Mouse (Mus musculus) brown adipose tissue, adult 24 weeks (tissue): ENCODE results near the gene Tmco4. TPM values are rescaled to one million over a fixed set of nuclear protein-coding genes. Genes with fewer than 3 reads are reported as not detected.

ENCODE experiments used
- H3K27ac ChIP-seq: fragments of 200-500 bp; replicated peaks from 2 replicates; pipeline ENCODE4 v1.5.1; 2012; ENCODE audit warnings: low read depth, mild to moderate bottlenecking, low read length
- H3K4me1 ChIP-seq: fragments of 200-500 bp; 2 replicates; pipeline ENCODE4 v1.6.1; 2012; ENCODE audit warnings: low read length, mixed read lengths; ENCODE audit not compliant: control insufficient read depth, insufficient read depth, insufficient read length
- H3K4me3 ChIP-seq: fragments of 200-500 bp; 2 replicates; pipeline ENCODE4 v1.5.1; 2012; ENCODE audit warnings: low read depth, mild to moderate bottlenecking, low read length, moderate library complexity; ENCODE audit not compliant: insufficient read depth
- polyA plus RNA-seq: library from polyadenylated mRNA; stranded (reverse); fragments of >200 nt; gene quantifications from 2 replicates; pipeline ENCODE4 v1.2.4, GENCODE M21; 2012; ENCODE audit not compliant: missing spikeins, insufficient read depth, insufficient read length

Tmco4 gene
- polyA plus RNA-seq, 1 experiment, result 10.3 TPM

GRCm38 (mm10) chr4:139079439-139079838 lies 106.8 kb downstream of the Tmco4 start:
- no peak overlapping the region for H3K27ac ChIP-seq
- H3K4me1 ChIP-seq, result no peaks in the 10 kb centered on the region
- H3K4me3 ChIP-seq, result no peak overlapping the region

- Histone ChIP-seq H3K4me1 (no peaks in the 10 kb centered on the region), H3K4me3 (no peak overlapping the region), H3K27ac (no peak overlapping the region)
These were observed 107.6 kb downstream of the Tmco4 start for GRCm38 (mm10) chr4:139080259-139080658.

GRCm38 (mm10) chr4:139081270-139081931 lies 108.7 kb downstream of the Tmco4 start:
- no peak overlapping the region for H3K4me3 ChIP-seq
- no peaks in the 10 kb centered on the region for H3K4me1 ChIP-seq
- no peak overlapping the region for H3K27ac ChIP-seq

- no peaks in the 10 kb centered on the region for H3K4me1 ChIP-seq
- no peak overlapping the region for H3K27ac ChIP-seq
- H3K4me3 ChIP-seq, result no peak overlapping the region
These were observed 110.3 kb downstream of the Tmco4 start for GRCm38 (mm10) chr4:139082790-139083564.

- Histone ChIP-seq H3K27ac (no peak overlapping the region), H3K4me1 (no peaks in the 10 kb centered on the region), H3K4me3 (no peak overlapping the region)
These were observed 112.6 kb downstream of the Tmco4 start for GRCm38 (mm10) chr4:139085337-139085736.

GRCm38 (mm10) chr4:139086037-139086436 lies 113.3 kb downstream of the Tmco4 start:
- H3K27ac ChIP-seq, result no peak overlapping the region
- no peaks in the 10 kb centered on the region for H3K4me1 ChIP-seq
- no peak overlapping the region for H3K4me3 ChIP-seq

- H3K27ac ChIP-seq, result no peak overlapping the region
- no peaks in the 10 kb centered on the region for H3K4me1 ChIP-seq
These were observed 114.3 kb downstream of the Tmco4 start for GRCm38 (mm10) chr4:139086984-139087383.

GRCm38 (mm10) chr4:139088982-139089671 lies 116.4 kb downstream of the Tmco4 start:
- Histone ChIP-seq H3K27ac (no peak overlapping the region), H3K4me3 (no peak overlapping the region), H3K4me1 (no peaks in the 10 kb centered on the region)

More at GRCm38 (mm10) chr4:139086984-139087383, 114.3 kb downstream of the Tmco4 start:
- no peak overlapping the region for H3K4me3 ChIP-seq

- H3K27ac ChIP-seq, result no peak overlapping the region
- H3K4me3 ChIP-seq, result peak overlapping the region; percentile 63; the same call in 1 of the 2 replicates
- H3K4me1 ChIP-seq, result no peaks in the 10 kb centered on the region
These were observed 117.7 kb downstream of the Tmco4 start for GRCm38 (mm10) chr4:139090303-139090940.

- H3K4me1 ChIP-seq, result no peaks in the 10 kb centered on the region
- peak overlapping the region; percentile 63; the same call in 1 of the 2 replicates for H3K4me3 ChIP-seq
- no peak overlapping the region for H3K27ac ChIP-seq
These were observed 118.4 kb downstream of the Tmco4 start for GRCm38 (mm10) chr4:139091066-139091465.

GRCm38 (mm10) chr4:139091478-139092355 lies 119.0 kb downstream of the Tmco4 start:
- peak overlapping the region; percentile 22; the same call in 1 of the 2 replicates for H3K27ac ChIP-seq
- peak overlapping the region; percentile 63 for H3K4me3 ChIP-seq
- H3K4me1 ChIP-seq, result no peaks in the 10 kb centered on the region

- peak within 1 kb of the TSS; percentile 22; the same call in 1 of the 2 replicates for H3K27ac ChIP-seq
- no peaks in the 10 kb centered on the region for H3K4me1 ChIP-seq
These were observed 119.9 kb downstream of the Tmco4 start, which contains the start of gene Nbl1 for GRCm38 (mm10) chr4:139092356-139093195. Nbl1 (minus strand) TSS chr4:139092993.

GRCm38 (mm10) chr4:139093196-139093530 lies 120.5 kb downstream of the Tmco4 start:
- peak overlapping the region; percentile 31; the same call in 1 of the 2 replicates for H3K4me3 ChIP-seq
- no peak overlapping the region for H3K27ac ChIP-seq
- no peaks in the 10 kb centered on the region for H3K4me1 ChIP-seq

More at GRCm38 (mm10) chr4:139092356-139093195, 119.9 kb downstream of the Tmco4 start, which contains the start of gene Nbl1:
- H3K4me3 ChIP-seq, result peak within 1 kb of the TSS; percentile 63
